Mouse (Mus musculus) small intestine, adult 2 months (tissue): ENCODE measurements around the gene Tpi1.

Experiments used
- CTCF ChIP-seq: fragments of 200-500 bp; IDR thresholded peaks from 2 replicates; pipeline ENCODE4 v1.5.1; 2012; ENCODE audit warnings: low read depth, mild to moderate bottlenecking, control low read depth, inconsistent platforms, low read length, moderate library complexity, mixed read lengths; ENCODE audit not compliant: insufficient replicate concordance, insufficient read length; ENCODE audit errors: extremely low read depth
- POLR2A ChIP-seq: fragments of 200-500 bp; IDR thresholded peaks from 2 replicates; pipeline ENCODE4 v1.6.1; 2012; ENCODE audit warnings: low read depth, mild to moderate bottlenecking, control low read depth, inconsistent platforms, low read length, moderate library complexity

DNA sequence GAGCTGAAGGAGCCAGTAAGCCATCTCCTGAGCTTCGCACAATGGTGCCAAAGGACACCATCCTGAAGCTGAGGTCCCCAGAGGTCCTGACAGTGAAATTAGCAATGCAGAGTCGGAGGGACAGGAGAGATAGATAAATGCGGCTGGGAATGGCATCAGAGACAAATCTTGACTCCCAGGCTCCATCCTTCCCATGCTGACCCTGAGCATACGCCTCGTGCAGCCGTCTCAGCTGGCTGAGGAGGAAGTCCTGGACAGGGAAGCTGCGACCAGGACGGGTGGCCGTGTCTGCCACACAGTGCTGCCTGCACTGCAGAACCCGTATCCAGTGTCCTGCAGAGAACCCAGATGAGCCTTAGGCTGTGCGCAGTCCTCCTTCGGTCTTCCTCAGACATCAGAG, 40.6 kb upstream of the Tpi1 start:
- TF ChIP-seq CTCF = no peak
- TF ChIP-seq POLR2A = no peak
